Mouse (Mus musculus) granulocyte monocyte progenitor cell, adult 5-6 weeks (primary cell): Measurements from ENCODE around the gene Necap2. TPM values are rescaled to one million over a fixed set of nuclear protein-coding genes. Genes with fewer than 3 reads are reported as not detected.

Experiments used
- ATAC-seq: replicated peaks from 2 replicates; pipeline ENCODE4 v1.8.0; 2016; ENCODE audit warnings: mild to moderate bottlenecking, moderate TSS enrichment, inconsistent platforms; ENCODE audit not compliant: poor library complexity, severe bottlenecking
- total RNA-seq, 2 experiments: library from RNA; stranded (forward) in 1 of 2; stranded (reverse) in 1 of 2; fragments of 200-712, 200-1000 nt in 1 of 2; fragments of >200 nt in 1 of 2; fragmentation: Nextera tagmentation in 1 of 2; gene quantifications; 2 replicates each; pipeline ENCODE4 v1.2.3; 2014 to 2017

Necap2 gene
- total RNA-seq, 2 experiments from 2014 or later, result 30.6 to 54.2 TPM

- ATAC-seq, result no peak
Measured at GRCm38 (mm10) chr4:141048810-141049475, 29.2 kb downstream of the Necap2 start.

GRCm38 (mm10) chr4:141044816-141045215 is 33.3 kb downstream of the Necap2 start:
- peak; percentile 79 for ATAC-seq

GRCm38 (mm10) chr4:141041117-141041516 is 37.0 kb downstream of the Necap2 start:
- no peak for ATAC-seq

GRCm38 (mm10) chr4:141033606-141034549 is 44.3 kb downstream of the Necap2 start:
- ATAC-seq, result 0 out of 2 replicates have a peak, but pooled peaks have one; percentile 6

GRCm38 (mm10) chr4:141031733-141032132 is 46.4 kb downstream of the Necap2 start:
- peak; percentile 89 for ATAC-seq

GRCm38 (mm10) chr4:141030541-141031206 is 47.5 kb downstream of the Necap2 start:
- no peak for ATAC-seq

GRCm38 (mm10) chr4:141024992-141025391 is 53.2 kb downstream of the Necap2 start:
- ATAC-seq, result no peak

- ATAC-seq, result no peak
Measured at GRCm38 (mm10) chr4:141024052-141024451, 54.1 kb downstream of the Necap2 start.

GRCm38 (mm10) chr4:141021614-141021929 is 56.6 kb downstream of the Necap2 start:
- no peak for ATAC-seq

GRCm38 (mm10) chr4:141020811-141021613 is 57.1 kb downstream of the Necap2 start:
- ATAC-seq, result no peak

GRCm38 (mm10) chr4:141020220-141020619 is 57.9 kb downstream of the Necap2 start:
- no peak for ATAC-seq

- no peak for ATAC-seq
Measured at GRCm38 (mm10) chr4:141017657-141018436, 60.3 kb downstream of the Necap2 start.

Other genes starting within 250 kb of the Necap2 start
- not detected in 2 replicates for gene Padi1, start 232.6 kb downstream of the Necap2 start, total RNA-seq (2014; fragmentation: Nextera tagmentation)
- not detected in 2 replicates for gene Padi1, start 232.6 kb downstream of the Necap2 start, total RNA-seq (2017)
- gene Padi2, start 172.0 kb downstream of the Necap2 start, total RNA-seq (2014; fragmentation: Nextera tagmentation), result 13.1 TPM in 2 replicates
- gene Padi2, start 172.0 kb downstream of the Necap2 start, total RNA-seq (2017), result 4.0 and 6.6 TPM in 2 replicates
- 143 and 167 TPM in 2 replicates for gene Sdhb, start 117.2 kb downstream of the Necap2 start, total RNA-seq (2014; fragmentation: Nextera tagmentation)
- gene Sdhb, start 117.2 kb downstream of the Necap2 start, total RNA-seq (2017), result 116 and 142 TPM in 2 replicates
- gene Atp13a2, start 91.5 kb downstream of the Necap2 start, total RNA-seq (2014; fragmentation: Nextera tagmentation), result 30.0 and 30.5 TPM in 2 replicates
- gene Atp13a2, start 91.5 kb downstream of the Necap2 start, total RNA-seq (2017), result 14.5 and 23.6 TPM in 2 replicates
- not detected in 2 replicates for gene Mfap2, start 67.9 kb downstream of the Necap2 start, total RNA-seq (2014; fragmentation: Nextera tagmentation)
- not detected in 2 replicates for gene Mfap2, start 67.9 kb downstream of the Necap2 start, total RNA-seq (2017)
- 6.4 and 8.0 TPM in 2 replicates for gene Crocc, start 17.8 kb downstream of the Necap2 start, total RNA-seq (2014; fragmentation: Nextera tagmentation)
- gene Crocc, start 17.8 kb downstream of the Necap2 start, total RNA-seq (2017), result 6.5 and 7.0 TPM in 2 replicates
- gene Spata21, start 10.0 kb upstream of the Necap2 start, total RNA-seq (2014; fragmentation: Nextera tagmentation), result not detected in 2 replicates
- gene Spata21, start 10.0 kb upstream of the Necap2 start, total RNA-seq (2017), result not detected in 2 replicates
- gene Szrd1, start 61.4 kb upstream of the Necap2 start, total RNA-seq (2014; fragmentation: Nextera tagmentation), result 41.1 and 54.8 TPM in 2 replicates
- gene Szrd1, start 61.4 kb upstream of the Necap2 start, total RNA-seq (2017), result 58.0 and 63.0 TPM in 2 replicates
- 16.5 and 18.6 TPM in 2 replicates for gene Fbxo42, start 69.6 kb upstream of the Necap2 start, total RNA-seq (2014; fragmentation: Nextera tagmentation)
- 7.2 and 7.8 TPM in 2 replicates for gene Fbxo42, start 69.6 kb upstream of the Necap2 start, total RNA-seq (2017)
- 1.4 and 1.8 TPM in 2 replicates for gene Rsg1, start 135.6 kb upstream of the Necap2 start, total RNA-seq (2014; fragmentation: Nextera tagmentation)
- gene Rsg1, start 135.6 kb upstream of the Necap2 start, total RNA-seq (2017), result 1.4 and 2.6 TPM in 2 replicates
- not detected in 2 replicates for gene Arhgef19, start 161.1 kb upstream of the Necap2 start, total RNA-seq (2014; fragmentation: Nextera tagmentation)
- gene Arhgef19, start 161.1 kb upstream of the Necap2 start, total RNA-seq (2017), result not detected in 2 replicates
- 0.88 TPM in 1 of 2 replicates, not detected in the other for gene Epha2, start 222.9 kb upstream of the Necap2 start, total RNA-seq (2014; fragmentation: Nextera tagmentation)
- gene Epha2, start 222.9 kb upstream of the Necap2 start, total RNA-seq (2017), result 0.10 TPM in 1 of 2 replicates, not detected in the other